In the genomic region with DNA sequence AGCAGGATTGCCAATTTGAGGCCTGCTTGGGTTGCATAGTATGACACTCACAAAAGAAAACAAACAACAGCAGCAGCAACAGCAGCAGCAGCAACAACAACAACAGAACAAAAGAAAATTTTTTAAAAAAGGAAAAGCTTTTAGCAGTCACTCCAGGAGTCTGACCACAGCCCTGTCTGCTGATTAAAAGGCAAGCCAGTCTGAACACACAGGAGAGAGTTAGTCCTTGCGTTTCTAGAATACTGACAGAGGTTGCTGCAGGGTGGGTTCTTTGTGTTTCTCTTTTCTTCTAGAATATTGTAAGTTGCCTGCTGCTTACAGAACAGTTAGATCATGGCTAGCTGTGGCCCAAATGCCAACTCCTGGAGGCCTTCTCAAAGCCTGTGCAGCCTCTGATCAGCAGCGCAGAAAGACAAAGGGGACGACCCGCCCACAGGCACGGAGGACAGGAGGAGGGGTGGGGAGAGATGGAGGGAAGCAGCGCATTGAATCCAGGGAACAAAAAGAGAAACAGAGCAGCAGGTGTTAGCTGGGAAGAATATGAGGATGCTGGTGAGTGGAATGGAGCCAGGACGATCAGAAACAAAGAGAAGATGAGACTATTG, we compare ENCODE assay signal across 11 mouse cellular contexts. TPM values are rescaled to one million over a fixed set of nuclear protein-coding genes. Genes with fewer than 3 reads are reported as not detected.
DNase-seq lines count a peak whose midpoint lies in the region; ATAC-seq and TF ChIP-seq lines count a peak whose summit lies in the region.
"Had no signal": no experiment of that assay in that cellular context is flagged by ENCODE, and none has a peak within 500 bp of the region (broad histone marks: within the 10 kb centered on the region; RNA-seq: fewer than 3 reads in every experiment).

No protein-coding gene starts in this region.

- no peak for TF ChIP-seq CTCF in stomach, postnatal 0 days (IDR thresholded peaks at IDR 0.05; ENCODE audit: low read depth)

- H3K27me3 ChIP-seq in forebrain, embryonic 15.5 days, result no peaks in the 10 kb centered on the region
- H3K27me3 ChIP-seq in midbrain, embryonic 13.5 days, result no peaks in the 10 kb centered on the region
- no peaks in the 10 kb centered on the region for H3K27me3 ChIP-seq in stomach, postnatal 0 days (ENCODE audit: control insufficient read depth, insufficient read depth, low read length)
- H3K27me3 ChIP-seq: CH12.LX had no signal

- WGBS in forebrain, embryonic 15.5 days, result 3% methylated on average over 7 of the region's 7 CpGs
- 2% methylated on average over 7 of the region's 7 CpGs for WGBS in midbrain, embryonic 13.5 days
- 38% methylated on average over 7 of the region's 7 CpGs for WGBS in stomach, postnatal 0 days

- no peaks in the 10 kb centered on the region for H3K36me3 ChIP-seq in forebrain, embryonic 15.5 days
- H3K36me3 ChIP-seq in midbrain, embryonic 13.5 days, result no peaks in the 10 kb centered on the region
- H3K36me3 ChIP-seq in stomach, postnatal 0 days (ENCODE audit: control insufficient read depth, insufficient read depth, low read length), result no peaks in the 10 kb centered on the region

- peak; percentile 16 for DNase-seq in right cerebral cortex, postnatal 4 days
- no peak for DNase-seq in right cerebral cortex, postnatal 36 days (ENCODE audit: low spot score in 2 of 2)
- DNase-seq in adrenal gland, adult 18-20 months (ENCODE audit: low spot score in 2 of 2), result no peak
- no peak for DNase-seq in adrenal gland, postnatal 25 days
- DNase-seq in ovary, adult 18-20 months (ENCODE audit: low spot score), result no peak
- DNase-seq in stomach, postnatal 0 days (ENCODE audit: low spot score), result no peak
- DNase-seq: gastrocnemius, postnatal 36 days; heart, postnatal 4 days had no signal

- H3K9ac ChIP-seq in forebrain, embryonic 15.5 days (replicated peaks), result peak overlapping the region; percentile 27; the same call in 1 of the 2 replicates
- peak overlapping the region; percentile 30; the same call in 1 of the 2 replicates for H3K9ac ChIP-seq in midbrain, embryonic 13.5 days (replicated peaks)
- H3K9ac ChIP-seq in stomach, postnatal 0 days (ENCODE audit: low read length), result no peak overlapping the region

- ATAC-seq in forebrain, embryonic 15.5 days (replicated peaks), result peak; percentile 86
- ATAC-seq in midbrain, embryonic 13.5 days, result peak; percentile 91
- ATAC-seq in stomach, postnatal 0 days (ENCODE audit: low FRiP score, low TSS enrichment), result no peak

- peak overlapping the region; percentile 73 for H3K27ac ChIP-seq in forebrain, embryonic 15.5 days (replicated peaks)
- H3K27ac ChIP-seq in midbrain, embryonic 13.5 days, result peak overlapping the region; percentile 84
- no peak overlapping the region for H3K27ac ChIP-seq in stomach, postnatal 0 days (replicated peaks)

- peak overlapping the region; percentile 10 for H3K4me3 ChIP-seq in forebrain, embryonic 15.5 days
- 0 out of 2 replicates have a peak overlapping the region, but pooled peaks have one; percentile 7 for H3K4me3 ChIP-seq in midbrain, embryonic 13.5 days (replicated peaks)
- no peak overlapping the region for H3K4me3 ChIP-seq in stomach, postnatal 0 days (ENCODE audit: low read depth, low read length)

- peak overlapping the region; percentile 33 for H3K4me2 ChIP-seq in forebrain, embryonic 15.5 days (replicated peaks)
- peak overlapping the region; percentile 39 for H3K4me2 ChIP-seq in midbrain, embryonic 13.5 days (replicated peaks)
- H3K4me2 ChIP-seq in stomach, postnatal 0 days (replicated peaks; ENCODE audit: low read depth), result no peak overlapping the region

- H3K9me3 ChIP-seq in forebrain, embryonic 15.5 days, result no peaks in the 10 kb centered on the region
- no peaks in the 10 kb centered on the region for H3K9me3 ChIP-seq in midbrain, embryonic 13.5 days
- no peaks in the 10 kb centered on the region for H3K9me3 ChIP-seq in stomach, postnatal 0 days (ENCODE audit: control insufficient read depth, low read length)

- no peak for TF ChIP-seq EP300 in stomach, postnatal 0 days (optimal IDR thresholded peaks at IDR 0.05)

- H3K4me1 ChIP-seq in forebrain, embryonic 15.5 days, result peaks cover 16% of the 10 kb centered on the region
- peaks cover 18% of the 10 kb centered on the region for H3K4me1 ChIP-seq in midbrain, embryonic 13.5 days (replicated peaks)
- H3K4me1 ChIP-seq in stomach, postnatal 0 days (replicated peaks; ENCODE audit: control insufficient read depth, insufficient read depth), result no peaks in the 10 kb centered on the region

RNA-seq across cellular contexts. Expression of gene Zc3h12c, which starts 55.2 kb away (rescaled TPM):
- polyA plus RNA-seq in forebrain, embryonic 15.5 days (2015; fragmentation: Nextera tagmentation; extraction: Ambion mirVana), result 7.2 TPM in 2 replicates
- 10.8 and 10.9 TPM in 2 replicates for polyA plus RNA-seq in midbrain, embryonic 13.5 days (2015; fragmentation: Nextera tagmentation; extraction: Ambion mirVana)
- 10 to 100 TPM; 18.4 to 23.7 TPM for total RNA-seq in adrenal gland, adult 18-20 months (2021)
- total RNA-seq in adrenal gland, postnatal 25 days (2021), result 19.5 and 20.3 TPM in 2 replicates
- 1.1 and 1.2 TPM in 2 replicates for polyA plus RNA-seq in stomach, postnatal 0 days (2015; fragmentation: Nextera tagmentation; extraction: Ambion mirVana)
